Mouse (Mus musculus): ENCODE measurements around the gene Zkscan2.

Gene Zkscan2

DNA sequence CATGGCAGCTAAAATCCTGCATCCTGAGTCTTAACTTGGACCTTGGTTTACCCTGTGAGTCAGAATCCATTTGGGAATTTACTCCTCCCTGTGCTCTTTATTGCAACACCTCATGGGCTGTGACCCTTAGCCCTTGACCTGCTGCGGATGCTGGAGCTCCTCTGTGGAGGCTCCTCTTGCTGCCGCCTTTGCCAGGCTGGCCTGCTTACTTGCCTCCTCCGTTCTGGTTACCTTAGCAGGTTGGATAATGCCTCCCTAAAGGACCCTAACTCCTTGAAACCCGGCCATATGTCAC lies 69.9 kb downstream of the Zkscan2 start:
- DNase-seq, result no peak

DNA sequence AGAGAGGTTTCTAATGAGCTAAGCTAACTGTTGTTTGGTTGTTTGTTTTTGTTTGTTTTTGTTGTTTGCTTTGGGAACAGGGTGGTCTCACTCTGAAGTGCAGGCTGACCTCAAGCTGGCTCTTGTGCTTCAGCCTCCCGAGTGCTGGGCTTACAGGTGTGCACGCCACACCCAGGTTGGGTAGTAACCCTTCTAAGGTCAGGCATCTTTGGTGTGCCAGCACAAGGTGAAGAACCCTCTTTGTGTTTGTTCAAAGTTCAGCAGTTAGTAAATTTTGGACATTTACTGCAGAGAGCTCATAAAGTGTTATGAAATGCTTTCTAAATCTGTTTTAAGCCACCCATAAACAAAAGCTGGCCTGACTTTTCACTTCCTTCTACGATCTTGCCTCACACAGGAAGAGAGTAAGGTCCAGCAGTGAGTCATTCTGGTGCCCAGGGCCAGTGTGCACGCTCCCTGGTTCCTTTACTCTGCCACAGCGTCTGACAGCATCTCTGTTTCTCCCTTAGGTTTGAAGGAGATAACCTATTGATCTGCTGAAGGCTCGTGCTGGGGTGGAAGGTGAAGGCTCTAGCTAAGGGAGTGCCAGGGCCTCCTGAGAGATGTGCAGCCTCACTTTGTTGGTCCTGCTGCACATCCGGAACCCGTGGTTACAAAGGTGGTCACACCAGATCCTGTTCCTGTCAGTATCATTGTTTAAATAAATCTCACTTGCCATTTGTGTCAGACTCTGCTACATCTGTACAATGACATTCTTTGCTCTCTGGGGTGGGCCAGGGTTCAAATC lies 70.4 kb downstream of the Zkscan2 start:
- peak; percentile 15 to 28 for DNase-seq

Data from lung, postnatal 4 days (tissue).